Mouse (Mus musculus): ENCODE measurements around the gene Chpf2. TPM values are rescaled to one million over a fixed set of nuclear protein-coding genes. Genes with fewer than 3 reads are reported as not detected.
A peak's percentile ranks its signal among the peaks of the same experiment; 100 is the strongest.

Gene Chpf2
- polyA plus RNA-seq, 1 experiment = 13.5 TPM

DNA sequence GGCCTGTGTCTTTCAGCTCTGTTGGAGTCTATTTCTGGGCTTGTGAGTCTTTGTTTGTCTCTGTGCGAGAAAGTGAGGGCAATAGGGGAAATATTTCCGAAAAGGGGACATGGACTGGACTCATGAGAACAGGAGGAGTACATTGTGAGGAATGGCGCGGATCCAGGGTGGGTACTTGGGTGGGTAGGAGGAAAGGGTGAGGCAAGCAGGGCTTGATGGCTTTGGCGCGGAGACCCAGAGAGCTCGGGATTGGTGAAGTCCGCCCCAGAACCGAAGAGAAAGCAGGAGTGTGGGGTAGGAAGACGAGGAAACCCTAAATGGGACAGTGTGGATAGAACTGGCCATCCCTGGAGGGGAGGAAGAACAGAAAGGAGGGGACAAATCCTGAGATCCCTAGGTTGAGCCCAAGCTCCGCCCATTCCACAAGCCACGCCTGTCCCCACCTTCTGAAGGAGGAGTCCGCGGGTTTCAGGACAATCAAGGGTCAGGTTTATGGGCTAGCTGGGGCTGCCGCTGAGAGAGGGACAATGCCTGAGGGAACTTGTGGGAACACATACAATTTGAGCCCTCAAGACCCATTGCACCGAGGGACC lies 16.3 kb downstream of the Chpf2 start:
- DNase-seq (ENCODE audit: low read depth, low spot score) = peak; percentile 80
- 3% methylated on average over 16 of the region's 16 CpGs for WGBS

DNA sequence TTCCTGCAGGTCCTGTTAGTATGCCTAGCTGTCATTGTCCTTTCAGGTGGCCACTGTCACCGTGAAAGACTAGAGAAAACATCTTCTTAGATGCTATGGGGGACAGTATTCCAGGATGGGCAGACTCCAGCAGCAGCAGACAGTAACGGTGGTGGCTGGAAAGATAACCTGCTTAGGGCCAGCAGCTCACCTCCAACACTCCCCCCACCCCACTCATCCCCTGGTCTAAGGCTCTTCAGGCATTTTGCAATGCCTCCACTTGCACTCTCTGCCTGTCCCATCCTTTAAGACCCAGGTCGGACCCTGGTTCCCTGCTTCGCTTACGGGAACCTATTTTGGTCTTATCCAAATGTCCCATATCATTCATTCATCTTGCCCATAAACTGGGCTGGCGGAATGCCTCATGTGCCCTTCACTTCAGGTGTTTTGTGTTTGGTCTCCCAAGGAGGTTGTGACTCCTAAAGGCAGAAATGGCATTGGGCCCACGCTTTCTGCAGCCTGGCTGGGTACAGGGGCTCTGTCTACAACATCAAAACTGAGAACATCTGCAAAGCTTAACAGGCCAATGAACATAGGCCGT lies 17.0 kb downstream of the Chpf2 start:
- DNase-seq (ENCODE audit: low read depth, low spot score) = no peak

DNA sequence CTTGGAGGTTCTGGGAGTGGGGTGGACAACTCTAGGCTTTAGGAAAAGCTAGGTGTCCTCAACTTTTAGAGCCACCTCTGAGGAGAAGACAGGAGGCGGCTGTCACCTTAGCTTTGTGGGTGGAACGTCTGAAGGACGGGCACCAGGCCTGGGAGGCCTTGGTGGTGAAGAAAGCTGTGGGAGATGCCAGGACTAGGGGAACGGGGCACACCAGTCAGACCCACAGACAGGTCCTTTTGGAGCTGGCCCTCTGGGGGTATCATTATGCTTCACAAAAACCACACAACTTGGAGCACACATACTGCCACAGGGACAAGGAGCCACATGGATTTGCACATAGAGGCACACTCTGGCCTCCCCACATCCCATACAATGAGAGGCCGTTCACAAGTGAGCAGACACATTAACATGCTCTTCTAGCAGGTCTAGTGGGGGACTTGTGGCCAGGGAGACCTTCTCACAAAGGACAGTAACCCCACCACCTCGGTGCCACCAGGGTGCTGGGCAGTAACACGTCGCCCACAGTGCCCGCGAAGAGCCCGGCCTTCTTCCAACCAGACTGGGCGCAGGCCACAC lies 17.6 kb downstream of the Chpf2 start:
- no peak for DNase-seq (ENCODE audit: low read depth, low spot score)
- 27% methylated on average over 12 of the region's 12 CpGs for WGBS

More for the DNA sequence above, 17.0 kb downstream of the Chpf2 start:
- WGBS = 66% methylated on average over 8 of the region's 8 CpGs

DNA sequence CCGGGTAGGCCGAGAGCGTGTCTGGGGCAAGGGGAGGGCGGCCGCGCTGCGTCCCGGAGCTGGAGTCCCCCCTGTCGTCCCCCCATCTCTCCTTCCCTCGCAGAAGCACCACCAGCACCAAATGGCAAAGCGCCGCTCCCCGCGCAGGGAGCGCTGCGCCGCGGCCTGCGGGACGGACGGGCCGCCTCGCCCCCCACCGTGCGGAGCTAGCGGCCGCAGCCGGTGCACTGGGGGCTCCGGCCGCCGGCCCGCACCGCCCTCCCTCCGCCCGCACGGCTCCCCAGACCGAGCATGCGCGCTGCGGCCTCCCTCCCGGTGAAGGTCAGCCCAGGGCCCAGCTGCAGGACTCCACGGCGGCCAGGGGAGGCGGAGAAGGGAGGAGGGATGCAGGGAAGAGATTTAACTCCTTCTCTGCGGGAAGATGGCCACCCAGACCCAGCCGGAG lies 18.1 kb downstream of the Chpf2 start:
- no peak for DNase-seq (ENCODE audit: low read depth, low spot score)
- WGBS = under 1% methylated on average over 46 of the region's 46 CpGs

DNA sequence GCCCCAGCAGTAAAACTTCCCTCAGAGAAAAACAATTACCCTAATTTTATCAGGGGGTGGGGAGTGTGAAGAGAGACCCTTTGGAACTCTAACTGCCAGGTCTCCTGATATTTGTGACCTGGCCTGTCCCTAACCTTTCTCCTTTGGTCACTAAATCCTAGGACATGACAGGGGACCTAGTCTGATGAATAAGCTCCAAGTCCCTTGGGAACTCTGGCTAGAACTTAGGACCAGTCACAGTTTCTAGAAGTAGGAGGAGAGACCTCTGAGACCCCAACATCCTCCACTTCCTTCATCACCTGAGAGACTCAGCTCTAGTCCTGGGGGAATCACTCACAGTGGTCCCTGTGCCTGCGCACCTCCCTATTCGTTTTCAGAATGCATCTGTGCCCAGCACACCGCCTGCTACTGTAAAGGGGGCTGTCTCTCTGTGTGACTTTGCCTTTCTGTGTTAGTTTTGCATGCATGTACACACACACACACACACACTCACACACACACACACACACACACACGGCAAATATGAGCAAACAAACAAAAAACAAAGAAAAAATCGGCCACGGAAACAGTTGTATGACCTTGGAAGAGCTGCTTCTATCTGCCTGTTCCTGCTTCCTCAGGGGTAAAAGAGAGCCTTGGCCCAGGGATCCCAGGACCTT lies 18.9 kb downstream of the Chpf2 start:
- WGBS = 48% methylated on average over 6 of the region's 6 CpGs

DNA sequence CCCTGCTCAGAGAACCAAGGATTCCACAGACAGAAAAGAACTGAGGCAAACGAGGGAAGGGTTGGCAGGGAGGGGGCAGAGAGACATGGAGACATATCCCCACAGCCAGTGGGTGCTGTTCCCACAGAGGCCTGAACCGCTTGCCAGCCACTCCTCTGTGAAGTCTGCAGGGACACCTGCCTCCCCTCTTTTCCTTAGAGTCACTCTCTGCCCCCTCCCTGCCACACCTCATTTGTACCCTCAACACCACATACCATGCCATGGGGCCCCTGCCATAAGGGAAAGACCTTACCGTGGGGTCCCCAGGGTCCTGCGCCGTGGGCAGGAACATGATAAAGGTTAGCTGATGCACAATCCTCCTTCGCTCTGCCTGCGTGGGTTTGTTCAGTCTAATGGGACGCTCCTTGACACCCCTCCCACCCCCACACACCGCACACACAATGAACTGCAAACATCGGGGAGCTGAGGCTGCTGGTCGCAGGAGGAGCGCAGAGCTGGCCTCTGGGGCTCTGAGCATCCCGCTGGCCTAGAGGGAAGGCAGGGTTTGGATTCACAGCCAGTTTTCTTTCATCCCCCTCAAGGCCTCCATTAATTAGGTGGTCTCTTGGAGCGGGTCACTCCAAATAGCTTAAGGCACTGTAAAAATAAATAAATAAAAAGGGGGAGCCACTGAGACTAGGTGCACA lies 19.6 kb downstream of the Chpf2 start:
- DNase-seq (ENCODE audit: low read depth, low spot score) = no peak
- WGBS = 70% methylated on average over 14 of the region's 14 CpGs

More for the DNA sequence above, 18.9 kb downstream of the Chpf2 start:
- no peak for DNase-seq (ENCODE audit: low read depth, low spot score)

DNA sequence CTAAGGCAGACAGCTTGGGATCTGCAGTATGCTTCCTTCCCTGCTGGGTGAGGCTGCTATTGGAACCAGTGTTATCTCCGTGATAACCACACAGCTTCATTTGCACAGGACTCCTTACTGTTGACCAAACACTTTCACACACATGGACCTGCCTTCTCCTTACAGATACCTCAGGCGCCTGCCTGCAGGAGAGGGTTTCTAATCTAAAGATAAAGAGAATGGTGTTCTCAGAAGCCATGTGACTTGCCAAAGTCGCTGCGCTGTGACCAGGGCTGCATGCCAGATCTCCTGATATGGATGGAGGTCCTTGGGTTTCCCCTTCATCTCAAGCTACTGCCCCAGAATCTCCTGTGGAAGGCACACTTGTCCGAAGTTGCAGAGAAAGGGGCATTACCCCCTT lies 22.8 kb downstream of the Chpf2 start:
- no peak for DNase-seq (ENCODE audit: low read depth, low spot score)
- WGBS = 41% methylated on average over 5 of the region's 5 CpGs

DNA sequence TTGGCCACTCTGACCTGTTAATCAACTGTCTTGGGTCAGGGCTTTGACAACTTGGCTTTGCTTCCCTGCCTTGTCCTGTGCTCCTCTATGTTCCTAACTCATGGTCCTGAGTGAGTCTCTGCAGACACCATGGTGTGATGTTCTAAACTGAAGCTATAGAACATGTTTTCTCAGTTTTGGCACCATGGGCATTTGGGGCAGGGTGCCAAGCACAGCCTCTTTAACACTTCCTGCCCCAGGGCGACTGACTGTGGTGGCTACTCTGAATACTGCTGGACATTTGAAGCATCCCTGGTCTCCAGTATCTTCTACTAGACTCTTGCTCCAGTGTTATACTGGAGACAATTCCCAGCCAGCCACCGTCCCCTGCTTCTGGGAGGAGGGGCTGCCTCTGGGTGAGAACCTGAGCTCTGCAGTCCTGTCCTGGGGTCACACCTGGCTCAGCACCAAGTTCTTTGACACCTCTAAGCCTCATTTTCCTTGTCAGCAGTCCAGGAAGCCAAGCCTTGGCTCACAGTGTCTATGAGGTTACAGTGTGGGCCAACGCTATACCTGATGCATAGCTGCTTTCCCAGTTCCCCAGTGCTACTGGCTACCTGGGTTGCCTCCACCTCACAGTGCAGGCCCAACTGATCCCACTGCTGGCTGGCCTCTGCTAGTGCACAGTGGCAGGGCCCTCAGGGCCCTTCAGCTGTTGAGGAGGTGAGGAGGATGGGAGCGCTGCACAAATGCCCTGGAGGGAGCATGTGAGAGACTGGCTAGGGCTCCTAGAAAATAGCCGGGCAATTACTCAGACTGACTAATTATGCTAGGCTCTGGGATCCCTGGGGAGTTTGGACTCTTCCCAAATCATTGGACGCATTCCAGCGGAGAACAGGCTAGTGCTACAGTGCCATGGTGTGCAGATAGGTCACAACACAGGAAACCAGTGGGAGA lies 25.1 kb downstream of the Chpf2 start:
- DNase-seq (ENCODE audit: low read depth, low spot score) = no peak
- 67% methylated on average over 7 of the region's 7 CpGs for WGBS

DNA sequence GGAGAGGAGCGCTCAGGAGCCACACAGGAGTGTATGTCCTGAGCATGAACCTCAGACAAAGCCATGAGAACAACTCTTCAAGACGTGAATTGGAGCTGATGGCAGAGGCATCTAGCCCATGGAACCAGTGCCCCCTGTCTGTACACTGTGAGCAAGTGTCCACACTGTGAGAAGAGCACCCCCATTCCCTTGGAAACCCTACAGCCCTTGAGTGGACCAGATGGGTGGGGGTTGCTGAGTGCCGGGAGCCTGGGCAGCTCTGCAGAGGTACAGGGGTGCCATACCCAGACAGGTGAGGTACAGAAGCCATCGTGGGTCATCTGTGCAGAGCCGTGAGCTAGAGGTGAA lies 25.7 kb downstream of the Chpf2 start:
- 74% methylated on average over 5 of the region's 5 CpGs for WGBS
- no peak for DNase-seq (ENCODE audit: low read depth, low spot score)

DNA sequence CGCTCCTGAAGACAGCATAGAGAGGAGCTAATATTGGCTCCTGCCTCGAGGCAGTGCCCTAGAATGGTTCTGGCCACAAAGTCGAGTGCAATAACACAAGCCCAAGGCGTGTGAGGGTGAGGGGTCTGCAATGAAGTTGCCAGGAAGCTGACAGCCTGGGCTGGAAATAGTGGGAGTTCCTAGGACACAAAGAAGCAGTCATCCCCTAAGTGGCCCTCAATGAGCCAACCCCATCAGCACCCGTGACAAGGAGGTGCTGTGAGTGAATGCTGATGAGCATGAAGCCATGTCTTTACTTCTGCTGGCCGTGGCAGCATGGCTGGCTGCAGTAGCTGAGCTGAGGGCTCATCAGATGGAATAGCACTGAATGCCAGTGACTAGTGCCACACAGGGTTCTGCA lies 28.6 kb downstream of the Chpf2 start:
- WGBS = 69% methylated on average over 6 of the region's 6 CpGs
- no peak for DNase-seq (ENCODE audit: low read depth, low spot score)

DNA sequence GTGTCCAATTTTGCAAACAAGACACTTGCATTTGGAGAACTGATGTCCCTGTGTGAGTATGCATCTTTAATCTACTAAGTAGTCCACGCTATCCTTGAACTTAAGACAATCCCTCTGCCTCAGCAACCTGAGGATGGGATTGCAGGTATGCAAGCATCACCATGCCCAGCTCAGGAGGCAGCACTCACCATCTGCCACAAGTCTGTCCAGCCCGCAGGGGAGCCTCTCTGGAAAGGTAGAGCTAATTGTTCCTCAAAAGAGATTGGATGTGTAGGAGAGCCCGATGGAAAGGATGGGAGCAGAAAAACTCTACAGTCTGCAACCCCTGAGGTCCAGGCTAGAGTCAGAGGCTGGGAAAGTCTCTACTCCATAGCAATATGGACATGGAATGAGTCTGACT lies 32.4 kb downstream of the Chpf2 start:
- 82% methylated on average over 3 of the region's 3 CpGs for WGBS
- DNase-seq (ENCODE audit: low read depth, low spot score) = no peak

DNA sequence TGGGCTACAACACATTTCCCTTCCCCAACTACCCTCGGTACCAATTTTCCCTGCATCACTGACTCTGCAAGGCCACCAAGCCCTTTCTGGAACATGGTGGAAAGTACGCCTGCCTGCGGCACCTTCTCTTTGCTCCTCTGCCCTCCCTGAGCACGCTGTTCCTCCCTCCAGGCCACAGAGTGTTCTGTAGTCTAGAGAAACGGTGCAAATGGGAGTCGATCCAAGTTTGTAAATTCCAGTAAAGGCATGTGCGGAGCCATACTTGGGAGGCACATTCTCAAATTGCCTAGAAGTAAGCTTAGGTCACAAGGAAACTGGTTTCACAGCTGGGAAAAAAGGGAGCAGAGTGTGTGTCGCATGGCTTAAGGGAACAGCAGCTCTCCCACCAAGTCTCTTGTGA lies 33.6 kb downstream of the Chpf2 start:
- WGBS = 56% methylated on average over 8 of the region's 8 CpGs
- DNase-seq (ENCODE audit: low read depth, low spot score) = no peak

DNA sequence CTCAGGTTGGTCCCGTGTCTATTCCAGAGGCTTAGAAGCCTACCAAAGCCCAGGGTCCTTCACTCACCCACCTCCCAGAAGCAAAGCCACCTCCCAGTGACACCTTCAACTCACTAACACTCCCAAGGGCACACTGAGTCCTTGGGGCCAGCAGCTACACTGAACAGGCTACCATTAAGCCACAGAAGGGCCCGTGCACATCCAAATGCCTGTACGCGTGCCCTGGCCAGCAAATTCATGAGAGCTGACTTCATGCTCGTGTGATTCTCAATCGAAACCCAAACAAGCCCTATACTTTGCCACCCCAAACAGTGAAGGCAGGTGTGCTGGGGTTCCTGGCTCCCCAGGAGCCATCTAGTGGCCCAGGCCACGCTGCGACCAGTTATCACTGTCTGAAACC lies 34.1 kb downstream of the Chpf2 start:
- DNase-seq (ENCODE audit: low read depth, low spot score) = no peak
- 71% methylated on average over 8 of the region's 8 CpGs for WGBS

DNA sequence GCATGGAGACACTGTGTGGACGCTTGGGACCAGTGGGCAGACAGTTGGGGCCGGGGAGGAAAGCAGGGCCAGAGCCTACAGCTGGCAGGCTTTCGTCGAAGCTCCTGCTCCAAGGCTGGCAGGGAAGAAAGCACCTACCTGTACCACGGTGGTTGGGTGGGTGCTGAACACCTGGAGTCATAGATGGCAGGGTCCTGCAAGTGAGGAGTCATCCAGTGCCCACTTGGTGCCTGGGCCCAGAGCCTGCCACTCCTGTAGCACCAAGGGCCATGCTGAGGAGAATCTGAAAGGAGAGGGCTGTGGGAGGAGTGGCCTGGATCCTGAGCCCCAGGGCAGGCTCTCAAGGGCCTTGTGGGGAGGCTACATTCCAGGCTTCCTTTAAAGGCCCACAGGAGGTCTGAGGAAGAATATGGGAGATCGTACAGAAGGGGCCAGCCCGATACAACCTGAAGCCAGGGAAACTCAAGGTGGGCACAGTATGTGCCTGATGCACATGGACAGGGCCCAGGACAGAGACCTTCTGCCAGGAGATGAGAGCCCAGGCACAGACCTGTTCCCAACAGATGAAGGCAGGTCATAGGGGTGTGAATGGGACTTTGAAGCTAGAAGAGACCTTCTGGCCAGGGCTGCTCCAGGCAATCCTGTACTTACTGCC lies 36.0 kb downstream of the Chpf2 start:
- DNase-seq (ENCODE audit: low read depth, low spot score) = no peak
- WGBS = 84% methylated on average over 7 of the region's 7 CpGs

DNA sequence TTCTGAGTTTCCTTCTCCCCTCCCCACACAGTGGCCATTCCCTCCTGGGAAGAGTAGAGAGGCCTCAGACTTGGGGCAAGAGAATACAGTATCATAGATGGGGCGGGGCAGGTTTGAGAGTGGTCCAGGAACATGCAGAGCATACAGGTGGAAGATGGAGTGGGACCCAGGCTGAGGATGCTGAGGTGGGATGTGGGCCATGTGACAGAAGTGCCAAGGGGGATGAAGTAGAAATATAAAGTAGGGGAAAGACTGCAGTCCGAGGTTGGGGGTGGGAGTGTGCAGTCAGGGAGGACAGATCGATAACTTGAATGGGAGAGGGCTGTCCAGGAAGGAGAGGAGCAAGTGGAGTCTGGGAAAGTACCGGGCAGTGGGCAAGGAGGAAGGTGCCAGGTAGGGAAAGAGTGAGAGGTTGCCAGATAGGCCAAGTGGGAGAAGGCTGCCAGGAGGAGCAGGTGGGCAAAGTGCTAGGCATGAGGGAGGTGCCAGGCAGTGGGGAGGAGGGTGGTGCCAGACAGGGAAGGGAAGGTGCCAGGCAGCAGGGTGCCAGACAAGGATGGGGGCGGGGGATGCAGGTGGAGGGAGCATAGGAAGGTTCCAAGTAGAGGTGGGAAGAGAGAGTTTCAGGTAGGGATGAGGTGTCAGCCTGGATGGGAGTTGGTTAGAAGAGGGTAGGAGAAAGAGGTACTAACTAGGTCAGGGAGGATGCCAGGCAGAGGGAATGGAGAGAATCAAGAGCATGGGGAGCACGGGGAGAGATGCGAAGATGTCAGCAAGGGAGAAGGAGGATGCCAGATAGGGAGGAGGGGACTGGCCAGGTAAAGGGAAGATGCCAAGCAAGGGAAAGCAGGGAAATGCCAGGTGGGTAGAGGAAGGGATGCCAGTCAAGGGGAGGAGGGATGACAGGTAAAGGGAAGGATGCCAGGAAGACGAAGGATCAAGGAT lies 36.8 kb downstream of the Chpf2 start:
- WGBS = 37% methylated on average over 8 of the region's 8 CpGs

DNA sequence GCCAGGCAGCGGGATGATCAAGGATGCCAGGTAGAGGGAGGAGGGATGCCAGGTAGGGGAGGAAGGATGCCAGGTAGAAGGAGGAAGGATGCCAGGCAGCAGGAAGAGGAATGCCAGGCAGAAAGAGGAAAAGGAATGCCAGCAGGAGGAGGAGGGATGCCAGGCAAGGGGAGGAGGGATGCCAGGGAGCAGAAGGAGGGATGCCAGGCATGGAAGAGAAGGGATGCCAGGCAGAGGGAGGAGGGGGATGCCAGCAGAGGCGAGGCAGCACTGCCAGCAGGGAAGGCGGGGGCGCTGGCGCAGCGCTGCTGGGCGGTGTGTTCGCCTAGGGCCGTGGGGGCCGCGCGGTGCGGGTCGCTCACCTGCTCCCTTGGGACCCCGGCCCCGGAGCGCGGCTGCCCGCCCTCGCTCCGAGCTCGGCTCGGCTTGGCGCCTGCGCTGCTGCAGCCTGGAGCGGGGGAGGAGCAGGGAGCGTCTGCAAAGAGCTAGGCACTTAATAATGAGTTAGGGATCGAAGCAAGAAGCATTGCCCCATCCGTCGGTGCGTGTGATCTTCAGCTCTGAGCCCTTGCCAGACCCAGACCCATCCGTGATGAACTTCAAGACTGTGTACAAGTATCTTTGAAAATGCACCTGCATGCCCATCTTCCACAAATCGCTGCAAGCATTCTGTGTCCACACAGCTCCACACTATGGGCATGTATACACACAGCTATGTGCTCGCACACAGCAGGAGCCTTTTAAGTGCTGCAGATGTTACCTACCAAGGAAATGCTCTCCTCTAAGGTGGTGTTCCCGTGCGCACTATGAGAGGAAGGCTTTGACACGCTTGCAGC lies 37.7 kb downstream of the Chpf2 start, which contains the start of gene Smarcd3:
Gene Smarcd3 (minus strand): TSS at position 426 of the 836 bp plus-strand sequence.
- WGBS = 5% methylated on average over 37 of the region's 37 CpGs
- no peak for DNase-seq (ENCODE audit: low read depth, low spot score)

More for the DNA sequence above, 36.8 kb downstream of the Chpf2 start:
- no peak for DNase-seq (ENCODE audit: low read depth, low spot score)

DNA sequence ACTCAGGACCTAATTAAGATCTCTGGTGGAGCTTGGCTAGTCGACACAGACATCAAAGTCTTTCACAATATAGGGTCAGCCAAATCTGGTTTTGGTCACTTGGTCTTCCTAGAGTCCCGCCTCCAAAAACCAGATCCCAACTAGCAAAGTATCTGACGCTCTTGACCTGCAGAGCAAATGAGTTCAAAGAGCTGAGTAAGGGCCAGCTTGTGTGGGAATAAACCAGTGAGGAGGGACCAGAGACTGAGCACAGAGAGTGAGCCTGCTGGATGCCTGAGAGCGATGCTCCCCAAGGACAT lies 38.2 kb downstream of the Chpf2 start:
- WGBS = 34% methylated on average over 4 of the region's 4 CpGs
- no peak for DNase-seq (ENCODE audit: low read depth, low spot score)
